Mouse (Mus musculus): ENCODE measurements around the gene Ctsa. TPM values are rescaled to one million over a fixed set of nuclear protein-coding genes. Genes with fewer than 3 reads are reported as not detected.
A peak's percentile ranks its signal among the peaks of the same experiment; 100 is the strongest.

The Ctsa gene
- polyA plus RNA-seq (2012; rRNA removed) (69.5 and 82.7 TPM in 2 replicates), polyA plus RNA-seq (2014; fragmentation: Nextera tagmentation; extraction: Ambion mirVana) (59.4 and 60.8 TPM in 2 replicates)

DNA sequence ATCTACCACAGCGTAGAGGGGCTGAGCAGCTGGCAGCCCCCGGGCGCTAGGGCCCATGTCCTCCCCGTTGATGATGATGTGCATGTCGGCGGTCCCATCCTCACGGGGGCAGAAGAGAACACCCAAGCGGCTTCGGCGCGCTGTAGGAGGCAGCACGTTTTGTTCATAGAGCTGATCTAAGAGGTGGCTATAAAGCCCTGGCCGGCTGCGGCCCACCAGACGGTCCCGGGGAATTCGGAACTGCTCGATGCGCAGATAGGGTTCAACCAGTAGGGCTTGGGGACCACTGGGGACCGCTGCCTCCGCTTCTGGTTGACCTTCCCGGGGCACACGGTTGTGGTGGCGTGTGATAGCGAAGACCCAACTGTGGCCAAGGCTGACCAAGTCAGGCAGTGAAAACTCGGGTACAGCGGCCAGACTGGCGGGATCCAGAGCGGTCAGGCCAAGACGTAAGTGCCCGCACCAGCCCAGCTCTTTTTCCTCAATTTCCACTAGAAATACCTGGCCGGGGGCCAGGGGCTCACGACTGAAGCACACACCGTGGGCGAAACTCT lies at the start of gene Ctsa:
Gene Ctsa (plus strand): TSS at position 126 of the 554 bp plus-strand sequence.
- DNase-seq (ENCODE audit: low read depth in 3 of 3, low spot score in 3 of 3) (peak; percentile 58 to 66 (median 58)), ATAC-seq (ENCODE audit: insufficient read depth) (peak; percentile 67)
- Histone ChIP-seq H3K4me1 (replicated peaks; ENCODE audit: control insufficient read depth in 2 of 2, insufficient read depth in 2 of 2, low read length in 1 of 2) (peaks cover 0 to 3% of the 10 kb centered on the region in 2 experiments; a peak in 1 of 4 replicates), H3K36me3 (replicated peaks; ENCODE audit: control insufficient read depth, insufficient read depth, low read depth) (peaks cover 3% of the 10 kb centered on the region; the same call in 1 of the 2 replicates), H3K9ac (replicated peaks) (peak within 1 kb of the TSS; percentile 81), H3K27ac (peak within 1 kb of the TSS; percentile 64), H3K4me2 (ENCODE audit: low read depth) (peak within 1 kb of the TSS; percentile 100), H3K4me3 (ENCODE audit: insufficient read depth in 1 of 2, low read depth in 2 of 2, low read length in 2 of 2) (peak within 1 kb of the TSS; percentile 73 to 83), H3K9me3 (ENCODE audit: control insufficient read depth, low read length) (no peaks in the 10 kb centered on the region), H3K27me3 (ENCODE audit: control insufficient read depth, insufficient read depth, low read length) (no peaks in the 10 kb centered on the region)
- TF ChIP-seq CTCF (IDR thresholded peaks at IDR 0.05; ENCODE audit: low read depth) (peak; percentile 87), EP300 (IDR thresholded peaks at IDR 0.05; ENCODE audit: low read depth) (no peak)
- under 1% methylated on average over 35 of the region's 35 CpGs for WGBS (ENCODE audit: insufficient replicate concordance)

DNA sequence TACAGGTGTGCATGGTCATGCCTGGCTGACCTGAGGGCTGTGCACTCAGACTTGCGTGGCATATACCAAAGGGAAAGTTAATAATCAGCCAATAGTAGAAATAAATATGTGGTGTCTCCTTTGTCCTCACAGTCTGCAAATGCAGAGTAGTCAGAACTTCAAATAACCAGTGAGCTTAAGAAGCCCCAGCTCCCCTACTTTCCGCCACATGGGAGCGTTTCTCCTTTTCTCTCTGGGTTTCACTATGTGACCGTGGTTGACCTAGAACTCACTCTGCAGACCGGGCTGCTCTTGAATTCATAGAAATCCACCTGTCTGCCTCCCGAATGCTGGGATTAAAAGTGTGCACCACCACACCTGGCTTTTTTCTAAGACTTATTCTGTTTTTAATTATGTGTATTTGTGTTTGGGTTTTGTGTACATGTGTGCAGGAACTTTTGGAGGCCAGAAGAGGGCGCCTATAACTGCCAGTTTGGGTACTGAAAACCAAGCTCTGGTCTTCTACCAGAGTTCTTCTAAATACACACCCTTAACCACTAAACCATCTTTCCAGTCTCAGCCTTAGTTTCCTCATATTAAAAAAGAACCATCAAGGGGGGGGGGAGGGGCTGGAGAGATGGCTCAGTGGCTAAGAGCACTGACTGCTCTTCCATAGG lies 48.6 kb upstream of the Ctsa start:
- ATAC-seq (ENCODE audit: insufficient read depth) (no peak), DNase-seq (ENCODE audit: low read depth in 3 of 3, low spot score in 3 of 3) (no peak)
- Histone ChIP-seq H3K9ac (replicated peaks) (no peak overlapping the region), H3K27ac (no peak overlapping the region), H3K36me3 (replicated peaks; ENCODE audit: control insufficient read depth, insufficient read depth, low read depth) (no peaks in the 10 kb centered on the region), H3K27me3 (ENCODE audit: control insufficient read depth, insufficient read depth, low read length) (peaks cover 12% of the 10 kb centered on the region), H3K4me3 (ENCODE audit: insufficient read depth in 1 of 2, low read depth in 2 of 2, low read length in 2 of 2) (no peak overlapping the region), H3K4me1 (replicated peaks; ENCODE audit: control insufficient read depth in 2 of 2, insufficient read depth in 2 of 2, low read length in 1 of 2) (peaks cover 14 to 24% of the 10 kb centered on the region in 2 experiments), H3K4me2 (ENCODE audit: low read depth) (no peak overlapping the region), H3K9me3 (ENCODE audit: control insufficient read depth, low read length) (no peaks in the 10 kb centered on the region)
- 63% methylated on average over 7 of the region's 7 CpGs for WGBS (ENCODE audit: insufficient replicate concordance)
- TF ChIP-seq CTCF (IDR thresholded peaks at IDR 0.05; ENCODE audit: low read depth) (peak; percentile 44; the same call in 1 of the 2 replicates), EP300 (IDR thresholded peaks at IDR 0.05; ENCODE audit: low read depth) (no peak)

DNA sequence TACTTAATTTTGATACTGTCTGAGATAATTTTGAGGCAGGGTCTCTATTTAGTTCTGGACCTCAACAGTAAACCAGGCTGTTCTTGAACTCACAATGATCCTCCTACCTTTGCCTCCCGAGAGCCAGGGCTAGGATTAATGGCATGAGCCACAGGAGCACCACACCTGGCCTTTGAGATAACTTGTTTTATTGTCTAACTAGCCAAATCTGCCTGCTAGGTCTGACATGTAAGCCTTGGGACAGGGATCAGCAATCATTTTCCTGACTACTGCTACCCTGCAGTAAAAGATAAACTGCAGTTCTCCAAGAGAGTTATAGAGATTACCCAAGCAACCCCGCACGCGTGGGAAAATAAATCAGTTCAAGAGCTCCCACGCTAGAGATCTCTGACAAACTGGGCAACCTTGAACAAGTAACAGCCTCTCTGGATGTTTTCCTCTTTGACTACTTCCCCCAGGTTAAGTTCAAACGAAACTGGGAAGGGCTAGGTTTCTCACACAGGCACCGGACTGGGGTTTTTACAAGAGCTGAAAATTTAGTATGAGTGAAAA lies 47.7 kb upstream of the Ctsa start:
- Histone ChIP-seq H3K4me2 (ENCODE audit: low read depth) (peak overlapping the region; percentile 68), H3K9ac (replicated peaks) (peak overlapping the region; percentile 65), H3K4me3 (ENCODE audit: insufficient read depth in 1 of 2, low read depth in 2 of 2, low read length in 2 of 2) (peak overlapping the region; percentile 47 to 56), H3K36me3 (replicated peaks; ENCODE audit: control insufficient read depth, insufficient read depth, low read depth) (no peaks in the 10 kb centered on the region), H3K4me1 (replicated peaks; ENCODE audit: control insufficient read depth in 2 of 2, insufficient read depth in 2 of 2, low read length in 1 of 2) (peaks cover 14 to 25% of the 10 kb centered on the region in 2 experiments), H3K9me3 (ENCODE audit: control insufficient read depth, low read length) (no peaks in the 10 kb centered on the region), H3K27me3 (ENCODE audit: control insufficient read depth, insufficient read depth, low read length) (peaks cover 7% of the 10 kb centered on the region), H3K27ac (no peak overlapping the region)
- ATAC-seq (ENCODE audit: insufficient read depth): no peak
- TF ChIP-seq CTCF (IDR thresholded peaks at IDR 0.05; ENCODE audit: low read depth) (no peak), EP300 (IDR thresholded peaks at IDR 0.05; ENCODE audit: low read depth) (no peak)
- no peak for DNase-seq (ENCODE audit: low read depth in 3 of 3, low spot score in 3 of 3)
- 5% methylated on average over 7 of the region's 7 CpGs for WGBS (ENCODE audit: insufficient replicate concordance)

DNA sequence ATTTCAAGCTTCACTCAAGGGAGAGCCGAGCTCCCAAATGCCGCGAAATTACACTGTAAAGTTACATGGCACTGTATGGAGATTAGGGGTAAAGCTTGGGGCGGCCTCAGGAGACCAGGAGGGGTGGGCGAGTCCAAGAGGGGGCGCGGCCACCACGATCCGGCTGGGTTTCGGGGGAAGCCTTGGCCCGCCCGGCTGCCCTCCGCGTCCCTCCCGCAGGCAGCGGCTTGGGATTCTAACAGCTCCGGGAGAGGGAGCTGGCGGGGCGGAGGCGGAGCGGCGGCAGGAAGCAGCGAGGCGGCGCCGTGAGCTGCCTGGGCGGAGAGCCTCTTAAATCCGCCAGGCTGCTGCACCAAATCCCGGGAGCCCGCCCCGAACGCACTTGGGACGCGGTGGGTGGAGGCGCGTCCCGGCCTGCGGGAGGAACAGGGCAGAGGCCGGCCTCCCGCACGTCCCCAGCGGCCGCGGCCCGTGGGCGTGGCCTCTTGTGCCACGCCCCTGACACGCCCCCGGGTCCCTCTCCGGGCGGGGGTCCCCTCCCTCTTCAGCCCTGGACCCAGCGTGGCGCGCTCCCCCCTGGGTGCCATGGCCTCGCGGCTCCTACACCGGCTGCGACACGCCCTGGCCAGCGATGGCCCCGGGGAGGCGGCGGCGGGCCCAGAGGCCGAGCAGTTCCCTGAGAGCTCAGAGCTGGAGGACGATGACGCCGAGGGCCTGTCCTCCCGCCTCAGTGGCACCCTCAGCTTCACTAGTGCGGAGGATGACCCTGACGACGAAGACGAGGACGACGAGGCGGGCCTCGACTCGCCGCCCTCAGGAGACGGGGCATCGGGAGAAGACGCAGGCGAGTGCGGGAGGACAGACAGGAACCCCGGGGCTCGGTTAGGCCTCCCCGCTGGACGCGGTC lies 46.9 kb upstream of the Ctsa start, which contains the start of gene Snx21:
Gene Snx21 (plus strand): TSS at position 343 of the 907 bp plus-strand sequence.
- H3K4me2 ChIP-seq (ENCODE audit: low read depth): peak within 1 kb of the TSS; percentile 68
- H3K9me3 ChIP-seq (ENCODE audit: control insufficient read depth, low read length): no peaks in the 10 kb centered on the region
- DNase-seq (ENCODE audit: low read depth in 3 of 3, low spot score in 3 of 3) (peak; percentile 62 to 74 (median 65)), ATAC-seq (ENCODE audit: insufficient read depth) (peak; percentile 85)
- H3K27ac ChIP-seq: peak within 1 kb of the TSS; percentile 38
- peaks cover 7% of the 10 kb centered on the region for H3K27me3 ChIP-seq (ENCODE audit: control insufficient read depth, insufficient read depth, low read length)
- H3K9ac ChIP-seq (replicated peaks): peak within 1 kb of the TSS; percentile 65
- no peaks in the 10 kb centered on the region for H3K36me3 ChIP-seq (replicated peaks; ENCODE audit: control insufficient read depth, insufficient read depth, low read depth)
- under 1% methylated on average over 77 of the region's 89 CpGs for WGBS (ENCODE audit: insufficient replicate concordance)
- TF ChIP-seq CTCF (IDR thresholded peaks at IDR 0.05; ENCODE audit: low read depth): peak; percentile 58
- TF ChIP-seq EP300 (IDR thresholded peaks at IDR 0.05; ENCODE audit: low read depth): peak; percentile 7; the same call in 1 of the 2 replicates
- peaks cover 14 to 28% of the 10 kb centered on the region in 2 experiments for H3K4me1 ChIP-seq (replicated peaks; ENCODE audit: control insufficient read depth in 2 of 2, insufficient read depth in 2 of 2, low read length in 1 of 2)
- peak within 1 kb of the TSS; percentile 47 to 56 for H3K4me3 ChIP-seq (ENCODE audit: insufficient read depth in 1 of 2, low read depth in 2 of 2, low read length in 2 of 2)
